Mouse (Mus musculus) left cerebral cortex, postnatal 14 days (tissue): ENCODE results near the gene Rngtt. TPM values are rescaled to one million over a fixed set of nuclear protein-coding genes. Genes with fewer than 3 reads are reported as not detected.
"Not testable (repeated sequence)": the region's sequence is repeated elsewhere in the genome, so short reads cannot be mapped to it uniquely, and the experiment has no call there.

ENCODE experiments used
- DNase-seq, 2 experiments: peaks; one replicate each; pipeline ENCODE4 v3.0.0; 2021 to 2022; ENCODE audit warnings: low spot score in 2 of 2, mixed read lengths in 1 of 2
- intact Hi-C: fragments of 180-260 bp; cut with DNase I; formaldehyde crosslinking; loops from one replicate; pipeline ENCODE4 v1.15.1; 2025
- total RNA-seq, 2 experiments: library from RNA; stranded (reverse); gene quantifications; 2 replicates each; pipeline ENCODE4 v1.2.3; 2021

Gene Rngtt
- total RNA-seq, 2 experiments from 2014 or later: 19.2 to 22.0 TPM

GRCm38 (mm10) chr4:33303057-33303456, 7.1 kb upstream of the Rngtt start:
- intact Hi-C loops: no loop called here
- DNase-seq: no peak

- no peak for DNase-seq
- intact Hi-C loops: no loop called here
These were observed 3.0 kb upstream of the Rngtt start for GRCm38 (mm10) chr4:33307146-33307545.

- intact Hi-C loops: no loop called here
These were observed 828 bp downstream of the Rngtt start for GRCm38 (mm10) chr4:33310840-33311437.

GRCm38 (mm10) chr4:33314150-33314549, 4.0 kb downstream of the Rngtt start:
- intact Hi-C loops, DNase-seq: not testable (repeated sequence)

More at GRCm38 (mm10) chr4:33310840-33311437, 828 bp downstream of the Rngtt start:
- no peak for DNase-seq

GRCm38 (mm10) chr4:33315840-33316239, 5.7 kb downstream of the Rngtt start:
- intact Hi-C loops: no loop called here

GRCm38 (mm10) chr4:33331147-33331546, 21.0 kb downstream of the Rngtt start:
- intact Hi-C loops: no loop called here
- no peak for DNase-seq

More at GRCm38 (mm10) chr4:33315840-33316239, 5.7 kb downstream of the Rngtt start:
- DNase-seq: no peak

- intact Hi-C loops: no loop called here
- DNase-seq: no peak
These were observed 22.9 kb downstream of the Rngtt start for GRCm38 (mm10) chr4:33332956-33333455.

GRCm38 (mm10) chr4:33337999-33338398, 27.9 kb downstream of the Rngtt start:
- DNase-seq: no peak
- intact Hi-C loops: no loop called here

GRCm38 (mm10) chr4:33342877-33343731, 33.0 kb downstream of the Rngtt start:
- intact Hi-C loops: no loop called here
- no peak for DNase-seq

- intact Hi-C loops: no loop called here
- no peak for DNase-seq
These were observed 33.6 kb downstream of the Rngtt start for GRCm38 (mm10) chr4:33343732-33344057.

GRCm38 (mm10) chr4:33363451-33363850, 53.3 kb downstream of the Rngtt start:
- intact Hi-C loops: no loop called here
- no peak for DNase-seq

- intact Hi-C loops: no loop called here
- no peak for DNase-seq
These were observed 64.8 kb downstream of the Rngtt start for GRCm38 (mm10) chr4:33374916-33375315.

GRCm38 (mm10) chr4:33377642-33378041, 67.5 kb downstream of the Rngtt start:
- no peak for DNase-seq
- intact Hi-C loops: no loop called here

GRCm38 (mm10) chr4:33378894-33379293, 68.8 kb downstream of the Rngtt start:
- no peak for DNase-seq
- intact Hi-C loops: no loop called here

GRCm38 (mm10) chr4:33388899-33389298, 78.8 kb downstream of the Rngtt start:
- DNase-seq: no peak
- intact Hi-C loops: no loop called here

GRCm38 (mm10) chr4:33390660-33391059, 80.5 kb downstream of the Rngtt start:
- DNase-seq: peak; percentile 39 to 58
- intact Hi-C loops: loop anchor here (10.0 kb wide), 1 partner anchor 534 kb away; the partner anchor contains the start of gene Cnr1

- intact Hi-C loops: loop anchor here (10.0 kb wide), 1 partner anchor 531 kb away; the partner anchor contains the start of gene Cnr1
- DNase-seq: peak; percentile 20 to 27
These were observed 83.3 kb downstream of the Rngtt start for GRCm38 (mm10) chr4:33393437-33393836.

GRCm38 (mm10) chr4:33396222-33397176, 86.4 kb downstream of the Rngtt start:
- DNase-seq: peak; percentile 87 to 93
- intact Hi-C loops: loop anchor here (2.0 to 10.0 kb wide), 4 partner anchors 191 to 976 kb away; partner anchors contain the start of gene Cnr1

- DNase-seq: no peak
- intact Hi-C loops: no loop called here
These were observed 95.7 kb downstream of the Rngtt start for GRCm38 (mm10) chr4:33405723-33406293.
